Mouse (Mus musculus): ENCODE measurements around the gene Epb41l2. TPM values are rescaled to one million over a fixed set of nuclear protein-coding genes. Genes with fewer than 3 reads are reported as not detected.
A peak's percentile ranks its signal among the peaks of the same experiment; 100 is the strongest.

The Epb41l2 gene
- polyA plus RNA-seq, 1 experiment from 2014 or later: 46.4 TPM

- Histone ChIP-seq H3K27me3 (ENCODE audit: control insufficient read depth, insufficient read depth, low read length) (no peaks in the 10 kb centered on the region), H3K27ac (ENCODE audit: low read depth, low read length) (no peak overlapping the region), H3K4me1 (replicated peaks; ENCODE audit: control insufficient read depth, insufficient read depth, low read length) (peaks cover 2% of the 10 kb centered on the region; the same call in 1 of the 2 replicates), H3K4me3 (ENCODE audit: low read depth, low read length) (no peak overlapping the region), H3K9me3 (ENCODE audit: control insufficient read depth, low read length) (no peaks in the 10 kb centered on the region), H3K36me3 (ENCODE audit: control insufficient read depth, insufficient read depth, low read length) (no peaks in the 10 kb centered on the region), H3K4me2 (ENCODE audit: low read depth, low read length, severe bottlenecking) (no peak overlapping the region), H3K9ac (ENCODE audit: low read length) (no peak overlapping the region)
- DNase-seq (ENCODE audit: low spot score): no peak
- WGBS: 29% methylated on average over 3 of the region's 3 CpGs
- ATAC-seq (replicated peaks; ENCODE audit: low FRiP score): no peak
Observed at GRCm38 (mm10) chr10:25371915-25372371, 12.3 kb downstream of the Epb41l2 start.

GRCm38 (mm10) chr10:25372510-25373148 is 13.0 kb downstream of the Epb41l2 start:
- peaks cover 2% of the 10 kb centered on the region; the same call in 1 of the 2 replicates for H3K4me1 ChIP-seq (replicated peaks; ENCODE audit: control insufficient read depth, insufficient read depth, low read length)

GRCm38 (mm10) chr10:25375036-25375435 is 15.4 kb downstream of the Epb41l2 start:
- Histone ChIP-seq H3K9ac (ENCODE audit: low read length) (no peak overlapping the region), H3K9me3 (ENCODE audit: control insufficient read depth, low read length) (no peaks in the 10 kb centered on the region), H3K27me3 (ENCODE audit: control insufficient read depth, insufficient read depth, low read length) (no peaks in the 10 kb centered on the region), H3K4me3 (ENCODE audit: low read depth, low read length) (no peak overlapping the region), H3K27ac (ENCODE audit: low read depth, low read length) (no peak overlapping the region), H3K36me3 (ENCODE audit: control insufficient read depth, insufficient read depth, low read length) (no peaks in the 10 kb centered on the region), H3K4me2 (ENCODE audit: low read depth, low read length, severe bottlenecking) (no peak overlapping the region), H3K4me1 (replicated peaks; ENCODE audit: control insufficient read depth, insufficient read depth, low read length) (peaks cover 2% of the 10 kb centered on the region; the same call in 1 of the 2 replicates)
- WGBS: 83% methylated on average over 4 of the region's 4 CpGs
- no peak for ATAC-seq (replicated peaks; ENCODE audit: low FRiP score)
- no peak for DNase-seq (ENCODE audit: low spot score)

More at GRCm38 (mm10) chr10:25372510-25373148, 13.0 kb downstream of the Epb41l2 start:
- no peaks in the 10 kb centered on the region for H3K27me3 ChIP-seq (ENCODE audit: control insufficient read depth, insufficient read depth, low read length)
- no peaks in the 10 kb centered on the region for H3K9me3 ChIP-seq (ENCODE audit: control insufficient read depth, low read length)
- no peaks in the 10 kb centered on the region for H3K36me3 ChIP-seq (ENCODE audit: control insufficient read depth, insufficient read depth, low read length)
- no peak overlapping the region for H3K9ac ChIP-seq (ENCODE audit: low read length)
- WGBS: 62% methylated on average over 10 of the region's 10 CpGs
- no peak overlapping the region for H3K4me2 ChIP-seq (ENCODE audit: low read depth, low read length, severe bottlenecking)
- DNase-seq (ENCODE audit: low spot score) (no peak), ATAC-seq (replicated peaks; ENCODE audit: low FRiP score) (no peak)
- H3K27ac ChIP-seq (ENCODE audit: low read depth, low read length): no peak overlapping the region
- no peak overlapping the region for H3K4me3 ChIP-seq (ENCODE audit: low read depth, low read length)

GRCm38 (mm10) chr10:25380746-25381481 is 21.3 kb downstream of the Epb41l2 start:
- ATAC-seq (replicated peaks; ENCODE audit: low FRiP score) (no peak), DNase-seq (ENCODE audit: low spot score) (no peak)
- Histone ChIP-seq H3K36me3 (ENCODE audit: control insufficient read depth, insufficient read depth, low read length) (no peaks in the 10 kb centered on the region), H3K9me3 (ENCODE audit: control insufficient read depth, low read length) (no peaks in the 10 kb centered on the region), H3K27ac (ENCODE audit: low read depth, low read length) (no peak overlapping the region), H3K27me3 (ENCODE audit: control insufficient read depth, insufficient read depth, low read length) (no peaks in the 10 kb centered on the region), H3K9ac (ENCODE audit: low read length) (no peak overlapping the region), H3K4me2 (ENCODE audit: low read depth, low read length, severe bottlenecking) (no peak overlapping the region), H3K4me1 (replicated peaks; ENCODE audit: control insufficient read depth, insufficient read depth, low read length) (0 out of 2 replicates have a peak, but pooled peaks cover 2% of the 10 kb centered on the region), H3K4me3 (ENCODE audit: low read depth, low read length) (no peak overlapping the region)
- WGBS: 91% methylated on average over 6 of the region's 6 CpGs

GRCm38 (mm10) chr10:25381951-25382350 is 22.4 kb downstream of the Epb41l2 start:
- Histone ChIP-seq H3K27ac (ENCODE audit: low read depth, low read length) (no peak overlapping the region), H3K27me3 (ENCODE audit: control insufficient read depth, insufficient read depth, low read length) (no peaks in the 10 kb centered on the region)
- peak; percentile 59 for DNase-seq (ENCODE audit: low spot score)

GRCm38 (mm10) chr10:25383171-25383570 is 23.6 kb downstream of the Epb41l2 start:
- no peak overlapping the region for H3K4me2 ChIP-seq (ENCODE audit: low read depth, low read length, severe bottlenecking)
- 0 out of 2 replicates have a peak, but pooled peaks cover 2% of the 10 kb centered on the region for H3K4me1 ChIP-seq (replicated peaks; ENCODE audit: control insufficient read depth, insufficient read depth, low read length)
- ATAC-seq (replicated peaks; ENCODE audit: low FRiP score): no peak
- 66% methylated on average over 5 of the region's 5 CpGs for WGBS
- H3K4me3 ChIP-seq (ENCODE audit: low read depth, low read length): no peak overlapping the region
- no peak overlapping the region for H3K9ac ChIP-seq (ENCODE audit: low read length)
- H3K36me3 ChIP-seq (ENCODE audit: control insufficient read depth, insufficient read depth, low read length): no peaks in the 10 kb centered on the region
- H3K9me3 ChIP-seq (ENCODE audit: control insufficient read depth, low read length): no peaks in the 10 kb centered on the region
- no peak overlapping the region for H3K27ac ChIP-seq (ENCODE audit: low read depth, low read length)
- no peak for DNase-seq (ENCODE audit: low spot score)
- no peaks in the 10 kb centered on the region for H3K27me3 ChIP-seq (ENCODE audit: control insufficient read depth, insufficient read depth, low read length)

More at GRCm38 (mm10) chr10:25381951-25382350, 22.4 kb downstream of the Epb41l2 start:
- H3K36me3 ChIP-seq (ENCODE audit: control insufficient read depth, insufficient read depth, low read length): no peaks in the 10 kb centered on the region
- H3K4me2 ChIP-seq (ENCODE audit: low read depth, low read length, severe bottlenecking): no peak overlapping the region
- no peak overlapping the region for H3K4me3 ChIP-seq (ENCODE audit: low read depth, low read length)
- 0 out of 2 replicates have a peak, but pooled peaks cover 2% of the 10 kb centered on the region for H3K4me1 ChIP-seq (replicated peaks; ENCODE audit: control insufficient read depth, insufficient read depth, low read length)
- 59% methylated on average over 10 of the region's 10 CpGs for WGBS
- no peak overlapping the region for H3K9ac ChIP-seq (ENCODE audit: low read length)
- no peak for ATAC-seq (replicated peaks; ENCODE audit: low FRiP score)
- H3K9me3 ChIP-seq (ENCODE audit: control insufficient read depth, low read length): no peaks in the 10 kb centered on the region

GRCm38 (mm10) chr10:25384391-25384790 is 24.8 kb downstream of the Epb41l2 start:
- Histone ChIP-seq H3K27me3 (ENCODE audit: control insufficient read depth, insufficient read depth, low read length) (no peaks in the 10 kb centered on the region), H3K9me3 (ENCODE audit: control insufficient read depth, low read length) (no peaks in the 10 kb centered on the region), H3K4me2 (ENCODE audit: low read depth, low read length, severe bottlenecking) (no peak overlapping the region), H3K9ac (ENCODE audit: low read length) (no peak overlapping the region), H3K27ac (ENCODE audit: low read depth, low read length) (no peak overlapping the region), H3K4me1 (replicated peaks; ENCODE audit: control insufficient read depth, insufficient read depth, low read length) (0 out of 2 replicates have a peak, but pooled peaks cover 2% of the 10 kb centered on the region), H3K36me3 (ENCODE audit: control insufficient read depth, insufficient read depth, low read length) (no peaks in the 10 kb centered on the region), H3K4me3 (ENCODE audit: low read depth, low read length) (no peak overlapping the region)
- WGBS: 82% methylated on average over 10 of the region's 10 CpGs
- no peak for ATAC-seq (replicated peaks; ENCODE audit: low FRiP score)
- DNase-seq (ENCODE audit: low spot score): no peak

GRCm38 (mm10) chr10:25385811-25386580 is 26.4 kb downstream of the Epb41l2 start:
- H3K27ac ChIP-seq (ENCODE audit: low read depth, low read length): no peak overlapping the region
- DNase-seq (ENCODE audit: low spot score) (no peak), ATAC-seq (replicated peaks; ENCODE audit: low FRiP score) (no peak)
- no peaks in the 10 kb centered on the region for H3K27me3 ChIP-seq (ENCODE audit: control insufficient read depth, insufficient read depth, low read length)
- H3K9me3 ChIP-seq (ENCODE audit: control insufficient read depth, low read length): no peaks in the 10 kb centered on the region
- no peaks in the 10 kb centered on the region for H3K36me3 ChIP-seq (ENCODE audit: control insufficient read depth, insufficient read depth, low read length)
- H3K4me1 ChIP-seq (replicated peaks; ENCODE audit: control insufficient read depth, insufficient read depth, low read length): 0 out of 2 replicates have a peak, but pooled peaks cover 2% of the 10 kb centered on the region
- no peak overlapping the region for H3K4me3 ChIP-seq (ENCODE audit: low read depth, low read length)
- H3K9ac ChIP-seq (ENCODE audit: low read length): no peak overlapping the region
- 54% methylated on average over 13 of the region's 13 CpGs for WGBS
- no peak overlapping the region for H3K4me2 ChIP-seq (ENCODE audit: low read depth, low read length, severe bottlenecking)

Data from forebrain, embryonic 11.5 days (tissue).